Mouse (Mus musculus) right cerebral cortex, postnatal 10 days (tissue): ENCODE measurements around the gene B230118H07Rik.
A peak's percentile ranks its signal among the peaks of the same experiment; 100 is the strongest.
"Not testable (repeated sequence)": the region's sequence is repeated elsewhere in the genome, so short reads cannot be mapped to it uniquely, and the experiment has no call there.

Source experiments
- DNase-seq, 2 experiments: peaks; one replicate each; pipeline ENCODE4 v3.0.0; 2021; ENCODE audit warnings: low spot score in 2 of 2

B230118H07Rik gene

DNA sequence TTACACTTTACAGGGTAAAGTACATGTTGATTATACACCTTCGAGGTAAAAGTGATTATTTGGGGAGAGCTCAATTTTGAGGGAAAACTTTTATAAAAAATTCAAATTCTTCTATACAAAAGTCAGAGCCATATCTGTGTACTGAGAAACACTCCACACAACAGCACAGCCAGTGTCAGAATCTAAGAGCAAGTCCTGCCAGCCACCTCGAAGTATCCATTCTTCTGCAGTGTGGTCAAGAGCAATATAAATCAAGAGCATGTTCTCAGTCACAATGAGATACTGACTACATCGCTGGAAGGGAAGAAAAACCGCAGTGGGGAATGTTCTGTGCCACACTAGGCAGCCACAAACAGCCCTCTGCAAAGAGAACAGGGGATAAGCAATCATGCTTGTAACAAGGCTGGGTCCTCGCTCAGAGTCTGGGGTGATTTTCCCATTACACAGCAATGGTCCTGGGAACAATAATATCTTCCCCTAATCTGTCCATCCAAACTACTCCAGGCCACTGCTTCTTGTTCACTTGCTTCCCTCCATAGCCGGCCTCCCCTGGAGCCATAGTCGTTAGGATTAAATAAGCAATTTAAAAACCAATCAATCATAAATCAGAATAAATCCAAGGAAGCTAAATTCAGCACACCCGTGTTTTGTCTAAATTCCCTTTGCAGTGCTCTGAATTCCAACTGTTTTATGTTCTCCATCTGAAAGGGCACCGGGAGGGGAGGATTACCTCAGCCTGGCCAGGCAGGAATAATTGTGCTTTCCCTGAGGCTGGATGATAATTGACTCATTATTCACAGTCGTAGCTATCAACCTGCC lies 57.1 kb downstream of the B230118H07Rik start:
- no peak for DNase-seq

DNA sequence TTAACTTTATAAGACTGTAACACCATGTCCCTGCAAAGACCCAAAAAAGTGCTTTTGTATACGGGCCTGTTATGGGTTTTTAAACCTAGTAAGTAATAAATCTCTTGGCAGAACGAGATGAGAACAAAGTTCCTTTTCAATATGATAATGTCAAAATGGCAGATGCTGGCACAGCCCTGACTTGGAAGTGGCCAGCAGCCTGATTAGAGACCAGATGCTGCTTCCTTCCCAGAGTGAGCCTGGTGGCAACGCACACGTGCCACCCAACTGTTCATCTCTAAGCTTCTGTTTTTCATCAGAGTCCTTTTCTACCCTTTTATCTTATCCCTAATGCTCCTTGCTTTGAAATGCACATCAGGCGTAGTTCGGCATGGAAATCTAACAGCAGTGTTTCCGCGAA lies 58.0 kb downstream of the B230118H07Rik start:
- no peak for DNase-seq

DNA sequence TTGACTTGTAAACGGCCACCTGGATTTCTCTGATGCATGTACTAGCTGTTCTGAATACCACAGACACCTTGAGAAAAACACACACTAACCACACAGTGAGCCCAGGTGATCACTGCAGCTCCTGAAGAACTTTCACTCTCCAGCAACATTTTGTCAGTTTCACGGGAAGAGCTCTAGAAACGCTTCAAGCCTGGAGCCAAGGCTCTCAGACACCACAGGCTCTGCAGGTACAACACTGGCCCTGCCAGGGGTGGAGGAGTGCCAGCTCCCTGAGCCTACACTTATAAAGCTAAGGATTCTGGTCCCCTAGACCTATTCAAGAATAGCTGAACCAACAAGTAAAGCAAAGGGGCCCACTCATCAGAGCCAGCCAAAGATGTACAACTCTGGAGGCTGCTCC lies 67.9 kb downstream of the B230118H07Rik start:
- no peak for DNase-seq

DNA sequence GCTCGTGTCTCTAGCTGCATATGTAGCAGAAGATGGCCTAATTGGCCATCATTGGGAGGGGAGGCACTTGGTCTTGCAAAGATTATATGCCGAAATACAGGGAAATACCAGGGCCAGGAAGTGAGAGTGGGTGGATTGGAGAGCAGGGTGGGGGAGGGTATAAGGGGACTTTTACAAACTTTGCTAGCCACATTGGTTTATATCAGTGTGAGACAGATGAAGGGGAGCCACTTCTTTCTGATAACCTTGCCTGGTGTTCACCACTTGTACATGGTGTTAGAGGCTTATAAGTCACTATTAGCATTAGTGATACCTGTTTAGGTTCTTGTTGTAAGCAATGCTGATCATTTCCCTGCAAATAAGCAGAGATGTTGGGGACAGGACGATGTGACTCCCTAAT lies 68.4 kb downstream of the B230118H07Rik start:
- DNase-seq = no peak

DNA sequence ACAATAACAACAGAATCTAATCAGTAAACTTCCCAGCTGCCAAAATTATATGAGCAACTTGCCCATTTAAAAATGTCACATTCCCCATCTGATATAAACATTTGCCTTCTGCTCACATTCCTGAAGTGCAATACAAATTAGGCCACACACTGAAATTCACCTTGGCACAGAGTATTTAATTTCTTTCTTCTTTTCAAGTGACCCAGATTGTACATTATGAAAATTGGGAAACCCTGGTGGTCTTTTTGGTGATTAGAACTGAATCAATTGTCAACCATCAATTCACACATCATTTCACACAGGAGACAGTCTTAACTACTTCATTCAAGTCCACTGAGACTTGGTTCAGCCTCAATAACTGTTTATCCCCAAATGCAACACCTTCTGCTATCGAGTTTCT lies 68.9 kb downstream of the B230118H07Rik start:
- DNase-seq = no peak

DNA sequence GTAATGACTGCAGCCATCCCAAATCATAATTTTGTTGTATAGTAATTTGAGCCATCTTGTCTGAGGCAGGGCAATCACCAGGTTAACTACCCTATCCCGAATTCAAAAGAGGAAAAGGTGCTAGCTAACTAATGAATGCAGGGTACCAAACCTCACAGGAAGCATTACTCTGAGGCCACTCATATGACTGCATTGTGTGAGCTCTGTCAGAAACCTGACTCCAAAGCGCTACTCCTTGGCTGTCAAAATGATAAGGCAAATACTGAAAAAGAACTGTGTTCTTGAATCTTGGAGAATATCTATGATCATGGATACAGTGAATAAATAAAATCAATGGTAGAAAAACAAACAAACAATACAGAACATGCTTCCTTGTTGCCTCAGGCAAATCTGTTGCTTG lies 69.3 kb downstream of the B230118H07Rik start:
- DNase-seq = no peak

DNA sequence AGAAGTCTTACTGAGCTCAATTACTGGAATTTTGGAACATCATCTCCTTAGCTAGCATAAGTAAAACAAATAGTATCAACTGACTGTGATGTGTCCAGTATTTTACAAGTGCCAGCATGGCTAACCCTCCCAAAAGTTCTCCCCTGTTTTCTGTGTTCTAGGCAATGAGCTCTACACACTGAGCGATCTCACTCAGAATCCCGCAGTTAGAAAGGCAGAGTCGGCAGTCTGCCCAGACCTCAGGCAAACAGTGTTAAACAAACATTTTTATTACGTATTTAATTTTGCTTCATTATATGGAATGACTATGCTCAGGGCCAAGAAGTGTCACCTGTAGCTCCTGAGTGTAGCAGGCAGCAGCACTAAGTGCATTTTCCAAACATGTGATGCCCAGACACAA lies 72.1 kb downstream of the B230118H07Rik start:
- no peak for DNase-seq

DNA sequence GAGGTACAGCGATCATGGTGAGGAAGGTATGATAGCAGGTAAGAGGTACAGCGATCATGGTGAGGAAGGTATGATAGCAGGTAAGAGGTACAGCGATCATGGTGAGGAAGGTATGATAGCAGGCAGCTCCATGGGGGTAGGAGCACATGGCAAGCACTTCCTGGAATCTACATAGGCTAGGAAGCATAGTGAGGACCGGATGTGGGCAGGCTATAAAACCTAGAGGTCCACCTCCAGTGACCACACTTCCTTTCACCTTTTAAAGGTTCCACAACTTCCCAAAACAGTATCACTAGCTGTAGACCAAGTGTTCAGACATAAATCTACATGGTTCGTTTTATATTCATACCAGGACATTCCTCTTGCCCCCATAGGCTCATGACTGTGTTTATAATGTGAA lies 80.1 kb downstream of the B230118H07Rik start:
- no peak for DNase-seq

DNA sequence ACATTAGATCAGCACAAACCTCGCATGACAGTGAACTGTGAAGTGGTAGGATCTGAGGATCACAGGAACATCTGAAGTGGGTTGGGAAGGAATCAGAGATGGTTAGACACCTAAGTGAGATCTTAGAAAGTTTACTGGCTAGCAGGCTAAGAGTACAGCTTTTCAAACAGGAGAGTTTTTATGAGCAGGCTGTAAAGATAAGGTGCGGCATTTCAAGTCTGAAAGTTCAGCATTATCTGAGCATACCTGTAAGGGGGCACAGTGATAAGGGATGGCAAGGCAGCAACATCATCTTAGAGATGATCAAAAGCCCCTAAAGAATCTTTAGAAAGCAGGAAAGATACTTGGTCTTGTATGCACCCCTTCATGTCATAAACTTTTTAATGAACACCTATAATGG lies 81.8 kb downstream of the B230118H07Rik start:
- DNase-seq = no peak

DNA sequence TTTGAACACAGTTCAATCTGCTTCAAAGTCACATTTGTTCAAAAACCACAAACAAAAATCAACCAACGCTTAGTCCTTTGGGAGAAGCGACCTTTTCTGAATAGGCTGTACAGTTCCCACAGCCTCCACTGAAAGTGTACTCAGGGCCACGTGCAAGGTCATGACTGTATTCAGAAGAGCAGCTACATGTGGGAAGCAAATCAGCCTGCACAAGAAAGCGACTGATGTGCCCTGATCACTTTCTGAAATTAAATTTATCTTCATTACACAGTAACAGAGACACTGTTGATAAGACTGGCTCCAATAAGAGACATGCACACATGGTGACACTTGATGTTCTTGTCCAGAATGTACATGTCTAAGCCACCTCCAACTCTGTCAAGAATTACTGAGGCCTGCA lies 85.6 kb downstream of the B230118H07Rik start:
- DNase-seq = no peak

DNA sequence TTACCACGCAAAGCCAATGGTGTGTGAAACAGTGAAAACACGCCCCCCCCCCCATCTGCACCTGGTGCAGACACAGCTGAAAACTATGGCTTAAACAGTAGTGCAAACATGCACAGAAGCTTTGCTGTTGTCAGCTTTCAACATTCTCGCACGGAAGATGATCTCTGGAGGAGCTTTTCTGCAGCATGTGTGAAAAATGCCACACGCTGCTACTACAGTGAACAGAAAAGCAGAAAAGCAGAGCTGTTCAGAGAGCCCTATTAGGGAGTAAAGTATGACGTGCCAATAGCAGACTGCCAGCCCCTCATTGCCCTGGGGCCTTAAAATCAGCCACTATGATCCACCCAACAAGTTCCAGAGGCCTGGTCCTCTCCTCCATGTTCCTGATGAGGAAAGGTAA lies 86.1 kb downstream of the B230118H07Rik start:
- peak in 1 of 2 experiments; percentile 26 for DNase-seq

DNA sequence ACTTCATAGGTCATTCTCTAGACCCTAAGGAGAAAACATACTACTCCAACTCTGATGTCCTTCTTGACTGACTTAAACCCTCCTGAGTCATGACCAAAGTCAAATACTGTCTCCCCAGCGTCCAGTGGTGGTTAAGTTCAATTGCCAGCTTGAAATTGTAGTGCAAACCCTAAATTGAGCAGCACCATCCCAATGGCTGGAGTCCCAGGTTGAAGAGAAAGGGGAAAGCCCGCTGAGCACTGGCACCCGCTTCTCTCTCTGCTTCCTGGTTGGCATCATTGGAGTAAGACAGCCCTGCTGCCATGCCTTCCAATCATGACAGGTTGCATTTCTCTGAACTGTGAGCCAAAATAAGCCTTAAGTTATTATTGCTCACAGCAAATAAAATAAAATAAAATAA lies 89.9 kb downstream of the B230118H07Rik start:
- no peak for DNase-seq

DNA sequence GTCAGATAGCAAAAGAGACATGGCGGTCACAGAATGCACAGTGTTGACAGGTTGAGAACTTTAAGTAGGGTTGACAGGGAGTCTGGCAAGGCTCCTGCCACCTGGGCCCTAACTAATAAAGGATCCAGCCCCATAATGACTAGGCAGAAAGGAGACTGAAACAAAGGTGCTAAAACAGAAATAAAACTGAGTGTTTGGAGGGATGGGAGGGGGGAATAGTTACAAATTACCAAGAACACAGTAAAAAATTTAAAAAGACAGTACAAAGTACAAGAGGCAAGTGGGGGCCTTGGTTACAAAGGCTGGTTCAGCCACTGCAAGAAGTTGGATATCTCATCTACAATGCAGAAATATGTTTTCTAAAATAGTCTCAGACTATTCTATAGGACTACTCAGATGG lies 93.4 kb downstream of the B230118H07Rik start:
- no peak for DNase-seq

DNA sequence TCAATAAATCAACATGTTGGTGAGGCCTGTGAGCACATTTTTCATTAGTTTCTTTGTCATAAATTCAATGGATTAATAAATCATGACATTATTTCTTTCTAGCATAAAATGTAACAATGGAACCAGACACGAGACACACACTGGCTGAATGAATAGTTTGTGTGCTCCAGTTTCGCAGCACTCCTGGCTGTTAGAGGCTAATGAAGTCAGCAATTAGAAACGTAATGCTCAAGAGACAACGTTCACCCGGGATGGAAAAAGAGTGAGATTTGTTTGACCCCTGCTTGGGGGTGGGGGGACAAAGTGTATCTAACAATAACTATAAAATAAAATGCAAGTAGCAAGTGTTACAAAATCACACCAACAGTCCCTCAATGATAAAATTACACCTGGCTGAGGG lies 95.5 kb downstream of the B230118H07Rik start:
- no peak for DNase-seq

DNA sequence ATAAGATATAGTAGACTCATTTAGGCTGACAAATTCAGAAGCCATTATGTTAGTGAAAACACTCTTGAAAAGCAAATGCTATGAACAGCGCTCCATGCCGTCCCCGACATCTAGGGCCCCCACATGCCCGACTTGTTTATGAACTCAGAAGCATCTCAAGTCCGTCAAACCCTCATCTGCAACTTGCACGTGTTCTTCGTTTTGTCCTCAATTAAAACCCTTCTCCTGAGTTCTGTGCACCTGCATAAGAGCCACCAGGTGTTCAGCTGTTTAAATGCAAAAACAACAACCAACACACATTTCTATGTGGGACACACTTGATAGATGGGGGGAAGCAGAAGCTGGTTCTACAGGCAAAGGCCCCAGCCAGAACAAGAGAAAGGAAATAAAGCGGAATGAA lies 97.0 kb downstream of the B230118H07Rik start:
- no peak for DNase-seq

DNA sequence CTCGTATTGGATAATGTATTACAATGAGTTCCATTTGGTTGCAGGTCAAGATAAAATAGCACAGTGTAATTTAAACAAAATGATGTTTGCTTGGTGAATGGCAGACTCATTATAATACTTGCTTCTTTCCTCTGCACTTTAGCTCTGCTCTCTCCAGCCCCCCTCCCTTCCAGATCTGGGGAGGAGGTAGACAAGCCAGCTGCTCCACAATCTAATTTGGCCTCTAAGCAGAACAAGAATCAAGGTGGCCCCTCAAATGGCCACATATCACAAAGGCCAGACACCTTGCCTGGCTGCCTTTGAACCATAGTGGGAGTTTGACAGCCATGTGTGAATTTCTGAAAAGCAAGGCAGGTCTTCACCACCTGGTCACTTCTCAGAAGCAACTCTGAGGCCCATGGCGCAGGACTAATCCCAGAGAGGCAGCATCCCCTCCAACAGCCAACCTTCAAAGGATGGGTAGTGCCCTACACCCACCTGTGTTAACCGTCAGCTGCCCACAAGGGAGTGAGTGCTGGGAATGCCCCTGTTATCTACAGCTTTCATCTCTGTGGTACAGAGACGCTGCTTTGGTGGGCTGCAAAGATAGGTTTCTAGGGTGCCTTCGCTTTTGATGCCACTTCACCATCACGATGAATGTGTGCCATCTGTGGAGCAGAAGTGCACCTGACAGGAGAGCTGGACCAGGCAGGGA lies 98.2 kb downstream of the B230118H07Rik start:
- no peak for DNase-seq

DNA sequence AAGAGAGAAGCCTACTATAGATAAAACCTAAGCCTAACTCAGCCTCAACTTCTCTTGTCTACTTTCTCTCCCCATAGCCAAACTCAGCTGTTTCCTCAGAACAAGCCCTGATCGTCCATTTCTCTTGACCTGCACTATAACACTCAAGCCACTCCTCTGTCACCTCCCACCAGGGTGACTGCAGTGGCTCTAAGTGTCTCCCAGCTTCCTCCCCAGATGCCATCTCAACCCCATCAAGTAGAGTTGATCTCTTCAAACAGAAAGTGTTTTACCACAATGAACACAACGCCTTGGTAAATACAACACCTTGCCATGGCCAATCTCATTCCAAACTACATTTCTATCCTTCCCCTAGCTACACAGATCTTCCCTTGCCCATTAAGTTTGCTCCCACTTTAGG lies 99.2 kb downstream of the B230118H07Rik start:
- no peak for DNase-seq

DNA sequence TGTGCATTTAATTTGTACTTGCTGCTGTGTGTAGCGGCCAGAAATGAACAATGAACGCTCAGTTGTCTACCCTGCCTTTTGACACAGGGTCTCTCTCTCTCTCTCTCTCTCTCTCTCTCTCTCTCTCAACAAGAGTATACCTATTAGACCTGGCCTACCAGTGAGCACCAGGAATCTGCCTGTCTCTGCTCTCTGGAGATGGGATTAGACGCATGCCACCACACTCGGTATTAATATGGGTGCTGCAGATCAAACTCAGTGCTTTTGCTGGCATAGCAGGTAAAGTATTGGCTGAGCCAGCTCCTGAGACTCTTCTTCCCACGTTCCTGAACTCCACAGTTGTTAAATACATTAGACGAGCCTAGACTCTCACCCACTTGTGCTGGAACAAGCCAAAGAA lies 100.5 kb downstream of the B230118H07Rik start:
- no peak for DNase-seq

DNA sequence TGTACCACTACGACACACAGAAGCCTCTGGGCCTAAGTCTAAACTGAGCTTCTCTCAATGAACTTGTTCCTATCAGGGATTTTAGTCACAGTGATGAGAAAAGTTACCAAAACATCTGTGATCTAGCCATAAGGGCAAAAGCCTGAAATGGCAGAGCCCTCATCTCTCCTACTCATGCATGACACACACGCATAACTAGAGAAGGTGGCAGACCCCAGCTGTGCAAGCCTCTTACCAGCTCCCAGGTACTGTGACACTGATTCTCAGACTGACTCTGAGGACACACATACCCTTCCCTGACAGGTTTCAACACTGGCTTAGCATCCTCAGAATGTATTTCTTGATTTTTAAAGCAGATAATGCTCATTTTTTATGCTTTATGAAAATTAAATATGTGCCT lies 103.7 kb downstream of the B230118H07Rik start:
- DNase-seq = no peak

DNA sequence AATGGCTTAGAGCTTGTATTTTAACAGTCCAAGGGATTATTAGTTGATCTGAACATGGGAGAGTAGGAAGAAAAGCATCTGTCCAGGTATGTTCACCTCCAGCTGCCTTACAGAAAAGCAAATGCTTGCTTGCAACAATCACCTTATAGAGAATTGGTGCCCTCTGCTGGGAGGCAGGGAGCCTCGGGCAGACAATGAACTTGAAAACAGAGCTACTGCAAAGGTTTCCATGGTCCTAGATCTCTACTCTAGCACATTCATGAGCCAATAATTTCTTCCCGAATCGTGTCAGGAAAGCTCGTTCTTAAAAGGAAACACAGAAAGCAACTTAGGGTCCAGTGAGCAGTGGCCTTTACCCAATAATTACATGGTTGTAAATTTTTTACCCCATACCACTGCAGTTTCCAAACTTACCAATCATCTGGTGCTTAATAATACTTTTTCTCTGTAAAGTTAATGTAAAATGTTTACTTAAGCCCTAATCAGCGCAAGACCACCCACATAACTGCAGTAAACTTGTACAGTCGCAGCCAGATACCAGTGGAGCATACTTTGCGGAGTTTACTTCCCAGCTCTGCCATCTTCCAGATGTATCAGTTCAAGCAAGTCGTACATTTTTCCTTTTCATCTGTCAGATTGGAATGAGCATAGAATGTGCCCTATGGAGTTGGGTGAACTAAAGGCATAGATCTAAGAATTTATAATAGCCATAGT lies 105.5 kb downstream of the B230118H07Rik start:
- DNase-seq = no peak

DNA sequence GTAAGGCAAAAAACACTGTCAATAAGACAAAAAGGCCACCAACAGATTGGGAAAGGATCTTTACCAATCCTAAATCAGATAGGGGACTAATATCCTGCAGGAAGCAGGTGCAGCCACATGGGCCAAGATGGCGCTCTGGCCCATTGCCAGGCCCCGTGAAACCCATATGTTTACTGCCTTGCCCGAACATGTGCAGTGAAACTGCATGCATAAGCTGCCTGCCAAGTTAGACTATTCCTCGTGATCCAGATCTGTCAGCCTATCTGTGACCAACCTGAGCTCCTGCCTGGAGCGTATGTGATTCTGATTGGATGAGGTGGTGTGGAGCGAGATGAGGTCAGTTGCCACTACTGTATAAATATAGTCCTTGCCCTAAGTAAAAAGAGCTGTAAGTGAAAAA lies 112.4 kb downstream of the B230118H07Rik start:
- DNase-seq = not testable (repeated sequence)

DNA sequence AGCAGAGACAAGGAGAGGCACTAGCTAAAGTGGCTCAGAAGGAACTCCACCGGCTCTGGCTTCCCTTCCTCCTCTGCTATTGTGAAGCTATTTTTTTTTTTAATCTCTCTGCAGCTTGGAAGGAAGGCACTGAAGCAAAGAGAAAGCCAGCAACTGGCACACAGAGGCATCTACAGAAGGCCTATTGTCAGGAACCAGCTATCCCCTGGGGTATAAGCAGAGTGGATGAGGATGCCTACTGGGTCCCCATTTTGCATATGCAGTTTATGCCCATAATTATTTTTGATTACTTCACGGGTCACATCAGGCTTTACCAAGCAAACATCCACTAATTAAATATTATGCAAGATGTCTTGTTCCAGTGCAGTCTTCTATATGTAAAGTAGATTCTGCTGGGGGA lies 115.6 kb downstream of the B230118H07Rik start:
- DNase-seq = no peak
